ENCODE assay signal across 8 mouse cellular contexts in genomic region chr5:115564737-115565393, GRCm38 (mm10). TPM values are rescaled to one million over a fixed set of nuclear protein-coding genes. Genes with fewer than 3 reads are reported as not detected.
DNase-seq lines count a peak whose midpoint lies in the region; ATAC-seq and TF ChIP-seq lines count a peak whose summit lies in the region.

Gene Gcn1l1, plus strand, starts transcription at chr5:115565254.

- intact Hi-C loops in heart, postnatal 10 days (cut with DNase I) = no loop called here

- peak within 1 kb of the TSS; percentile 60 for H3K27ac ChIP-seq in forebrain, embryonic 14.5 days (ENCODE audit: low read depth, low read length)
- H3K27ac ChIP-seq in liver, postnatal 0 days (ENCODE audit: low read depth) = peak within 1 kb of the TSS; percentile 70
- peak within 1 kb of the TSS; percentile 82 for H3K27ac ChIP-seq in neural tube, embryonic 13.5 days (replicated peaks)
- peak within 1 kb of the TSS; percentile 66 for H3K27ac ChIP-seq in testis, adult 2 months (ENCODE audit: control insufficient read depth, insufficient read depth, low read depth, low read length)

- peak; percentile 54 for DNase-seq in ES-CJ7 (ENCODE audit: low read depth, low spot score)
- peak; percentile 71 for DNase-seq in cerebellum, adult 11 months
- DNase-seq in forebrain, embryonic 14.5 days (ENCODE audit: low spot score) = peak; percentile 78
- peak; percentile 83 to 86 for DNase-seq in heart, postnatal 10 days
- peak; percentile 83 to 91 for DNase-seq in kidney, postnatal 4 days
- DNase-seq in liver, postnatal 0 days = peak; percentile 83

- peaks cover 15% of the 10 kb centered on the region for H3K4me1 ChIP-seq in forebrain, embryonic 14.5 days (ENCODE audit: control insufficient read depth, insufficient read depth, low read length)
- H3K4me1 ChIP-seq in liver, postnatal 0 days (ENCODE audit: insufficient read depth) = peaks cover 40% of the 10 kb centered on the region
- H3K4me1 ChIP-seq in neural tube, embryonic 13.5 days (replicated peaks) = peaks cover 70% of the 10 kb centered on the region
- H3K4me1 ChIP-seq in testis, adult 2 months (ENCODE audit: control insufficient read depth, insufficient read depth, low read length) = peaks cover 16% of the 10 kb centered on the region

- TF ChIP-seq EP300 in liver, postnatal 0 days (IDR thresholded peaks at IDR 0.05; ENCODE audit: low read depth) = no peak

- peak; percentile 56 for TF ChIP-seq CTCF in liver, postnatal 0 days (IDR thresholded peaks at IDR 0.05; ENCODE audit: low read depth)
- TF ChIP-seq CTCF in testis, adult 2 months (IDR thresholded peaks at IDR 0.05; ENCODE audit: control insufficient read depth, insufficient read depth, insufficient replicate concordance, low read depth, low read length) = no peak

- H3K36me3 ChIP-seq in forebrain, embryonic 14.5 days (ENCODE audit: control insufficient read depth, insufficient read depth, low read length) = peaks cover 43% of the 10 kb centered on the region
- H3K36me3 ChIP-seq in liver, postnatal 0 days (replicated peaks; ENCODE audit: insufficient read depth, low read length) = peaks cover 39% of the 10 kb centered on the region
- H3K36me3 ChIP-seq in neural tube, embryonic 13.5 days = peaks cover 40% of the 10 kb centered on the region
- H3K36me3 ChIP-seq in testis, adult 2 months (ENCODE audit: control insufficient read depth, insufficient read depth, low read length) = peaks cover 3% of the 10 kb centered on the region

- peak within 1 kb of the TSS; percentile 93 for H3K4me3 ChIP-seq in forebrain, embryonic 14.5 days (ENCODE audit: low read depth, low read length)
- H3K4me3 ChIP-seq in liver, postnatal 0 days (ENCODE audit: low read depth, low read length) = peak within 1 kb of the TSS; percentile 91
- H3K4me3 ChIP-seq in neural tube, embryonic 13.5 days = peak within 1 kb of the TSS; percentile 96
- peak within 1 kb of the TSS; percentile 98 for H3K4me3 ChIP-seq in testis, adult 2 months (ENCODE audit: control insufficient read depth, low read depth, low read length)

- peak within 1 kb of the TSS; percentile 93 for H3K9ac ChIP-seq in forebrain, embryonic 14.5 days (ENCODE audit: low read length)
- peak within 1 kb of the TSS; percentile 95 for H3K9ac ChIP-seq in liver, postnatal 0 days (replicated peaks)
- peak within 1 kb of the TSS; percentile 96 for H3K9ac ChIP-seq in neural tube, embryonic 13.5 days

- peak; percentile 55 for TF ChIP-seq POLR2A in testis, adult 2 months (IDR thresholded peaks at IDR 0.05; ENCODE audit: control insufficient read depth, low read depth, low read length)

- H3K4me2 ChIP-seq in forebrain, embryonic 14.5 days (ENCODE audit: low read length) = peak within 1 kb of the TSS; percentile 76
- peak within 1 kb of the TSS; percentile 96 for H3K4me2 ChIP-seq in liver, postnatal 0 days (ENCODE audit: low read depth, low read length)
- peak within 1 kb of the TSS; percentile 89 for H3K4me2 ChIP-seq in neural tube, embryonic 13.5 days

- 2% methylated on average over 46 of the region's 55 CpGs for WGBS in forebrain, embryonic 14.5 days
- 6% methylated on average over 54 of the region's 55 CpGs for WGBS in liver, postnatal 0 days (ENCODE audit: insufficient replicate concordance)
- WGBS in neural tube, embryonic 13.5 days = 2% methylated on average over 53 of the region's 55 CpGs

- H3K9me3 ChIP-seq in forebrain, embryonic 14.5 days (replicated peaks; ENCODE audit: control insufficient read depth, low read length) = no peaks in the 10 kb centered on the region
- H3K9me3 ChIP-seq in liver, postnatal 0 days (ENCODE audit: low read length) = no peaks in the 10 kb centered on the region
- no peaks in the 10 kb centered on the region for H3K9me3 ChIP-seq in neural tube, embryonic 13.5 days

- peak; percentile 92 for ATAC-seq in forebrain, embryonic 14.5 days
- peak; percentile 74 for ATAC-seq in liver, postnatal 0 days
- peak; percentile 90 for ATAC-seq in neural tube, embryonic 13.5 days (ENCODE audit: low read depth)

- H3K27me3 ChIP-seq in forebrain, embryonic 14.5 days (replicated peaks; ENCODE audit: control insufficient read depth, insufficient read depth, low read length) = no peaks in the 10 kb centered on the region
- no peaks in the 10 kb centered on the region for H3K27me3 ChIP-seq in liver, postnatal 0 days (ENCODE audit: insufficient read depth, low read length)
- H3K27me3 ChIP-seq in neural tube, embryonic 13.5 days = no peaks in the 10 kb centered on the region
- no peaks in the 10 kb centered on the region for H3K27me3 ChIP-seq in testis, adult 2 months (ENCODE audit: control insufficient read depth, insufficient read depth, low read length)

RNA-seq across cellular contexts. Expression of gene Gcn1l1, which starts in this region (rescaled TPM):
- polyA plus RNA-seq in forebrain, embryonic 14.5 days (2014; fragmentation: Nextera tagmentation; extraction: Ambion mirVana) = 29.2 and 41.2 TPM in 2 replicates
- 10 to 100 TPM; 47.2 to 51.7 TPM for total RNA-seq in heart, postnatal 10 days (2021)
- polyA plus RNA-seq in liver, postnatal 0 days (2015; fragmentation: Nextera tagmentation; extraction: Ambion mirVana) = 7.7 and 10.3 TPM in 2 replicates
- polyA plus RNA-seq in neural tube, embryonic 13.5 days (2015; fragmentation: Nextera tagmentation; extraction: Ambion mirVana) = 36.5 and 39.3 TPM in 2 replicates
- polyA plus RNA-seq in testis, adult 2 months (2012; rRNA removed) = 67.7 and 77.1 TPM in 2 replicates

Comparison
In these comparisons a context has a peak if more than half of its experiments do, and no peak if none do; other contexts are left out.
1. Peak in every context shown above with its lines: DNase-seq, ATAC-seq, H3K4me3 ChIP-seq and H3K27ac ChIP-seq.